7 mouse cellular contexts compared by ENCODE assay signal in the genomic region with DNA sequence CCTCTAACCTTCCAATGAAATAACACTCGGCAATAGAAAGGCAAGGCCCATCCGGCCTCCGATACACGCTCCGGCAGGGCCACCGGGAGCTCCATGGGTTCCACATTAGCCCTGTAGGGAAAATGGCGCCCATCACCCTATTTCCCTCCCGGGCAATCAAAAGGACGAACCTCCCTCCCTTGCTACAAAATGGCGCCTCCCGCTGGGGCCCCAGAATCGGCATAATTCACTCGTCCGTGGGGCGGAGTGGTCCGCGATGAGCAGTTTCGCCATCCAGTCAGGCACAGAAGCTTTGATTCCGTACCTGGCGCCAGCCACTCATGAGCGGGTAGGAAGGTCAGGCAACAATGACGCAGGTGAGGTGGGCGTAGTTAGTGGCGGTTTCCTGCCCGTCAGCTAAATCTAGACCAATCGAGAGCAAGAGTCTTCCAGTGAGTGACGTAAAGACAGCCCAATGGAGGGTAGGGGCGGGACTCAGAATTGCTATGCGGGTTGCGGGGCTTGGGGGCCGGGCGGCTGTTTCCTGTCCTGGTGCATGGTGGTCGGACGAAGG. TPM values are rescaled to one million over a fixed set of nuclear protein-coding genes. Genes with fewer than 3 reads are reported as not detected.
DNase-seq lines count a peak whose midpoint lies in the region; ATAC-seq lines count a peak whose summit lies in the region.

A gene (plus strand): TSS at position 19 of the 553 bp plus-strand sequence.

- no peaks in the 10 kb centered on the region for H3K9me3 ChIP-seq in intestine, embryonic 16.5 days (ENCODE audit: control insufficient read depth, low read length)
- H3K9me3 ChIP-seq in midbrain, embryonic 11.5 days (ENCODE audit: control insufficient read depth, low read length) = no peaks in the 10 kb centered on the region

- peak within 1 kb of the TSS; percentile 97 for H3K9ac ChIP-seq in intestine, embryonic 16.5 days (ENCODE audit: low read depth, low read length)
- peak within 1 kb of the TSS; percentile 99 for H3K9ac ChIP-seq in midbrain, embryonic 11.5 days (ENCODE audit: low read length)

- peak; percentile 97 for ATAC-seq in intestine, embryonic 16.5 days
- ATAC-seq in midbrain, embryonic 11.5 days (ENCODE audit: low FRiP score) = peak; percentile 98

- H3K4me2 ChIP-seq in intestine, embryonic 16.5 days (ENCODE audit: low read depth, low read length) = peak within 1 kb of the TSS; percentile 75
- peak within 1 kb of the TSS; percentile 53 for H3K4me2 ChIP-seq in midbrain, embryonic 11.5 days

- H3K4me1 ChIP-seq in intestine, embryonic 16.5 days (ENCODE audit: control insufficient read depth, insufficient read depth, low read length) = peaks cover 13% of the 10 kb centered on the region
- H3K4me1 ChIP-seq in midbrain, embryonic 11.5 days (ENCODE audit: control insufficient read depth, insufficient read depth, low read length) = no peaks in the 10 kb centered on the region

- DNase-seq in adrenal gland, adult 8-10 months = peak; percentile 100
- DNase-seq in embryo, embryonic 9.5 days (ENCODE audit: extremely low spot score) = peak; percentile 99
- peak; percentile 99 to 100 for DNase-seq in gastrocnemius, postnatal 4 days (ENCODE audit: low spot score in 2 of 2)
- peak; percentile 100 for DNase-seq in left cerebral cortex, postnatal 36 days (ENCODE audit: low spot score in 2 of 2)
- DNase-seq in midbrain, embryonic 11.5 days (ENCODE audit: low spot score, missing footprints) = peak; percentile 100
- DNase-seq in skeletal muscle tissue, adult 2 months (ENCODE audit: low read depth, low spot score) = peak; percentile 100

- peak within 1 kb of the TSS; percentile 100 for H3K27ac ChIP-seq in intestine, embryonic 16.5 days (ENCODE audit: low read length)
- H3K27ac ChIP-seq in midbrain, embryonic 11.5 days (ENCODE audit: low read depth, low read length) = peak within 1 kb of the TSS; percentile 100

- intact Hi-C loops in left cerebral cortex, postnatal 36 days (cut with DNase I) = loop anchor here (1.0 to 2.0 kb wide), 2 partner anchors 43 to 74 kb away; a partner anchor contains a TSS

- peak within 1 kb of the TSS; percentile 74 for H3K4me3 ChIP-seq in intestine, embryonic 16.5 days (ENCODE audit: low read length)
- peak within 1 kb of the TSS; percentile 77 for H3K4me3 ChIP-seq in midbrain, embryonic 11.5 days (ENCODE audit: low read depth, low read length)

- H3K27me3 ChIP-seq in intestine, embryonic 16.5 days (replicated peaks; ENCODE audit: control insufficient read depth, insufficient read depth, low read length) = no peaks in the 10 kb centered on the region
- no peaks in the 10 kb centered on the region for H3K27me3 ChIP-seq in midbrain, embryonic 11.5 days (ENCODE audit: control insufficient read depth, insufficient read depth, low read length)

- no peaks in the 10 kb centered on the region for H3K36me3 ChIP-seq in intestine, embryonic 16.5 days (ENCODE audit: control insufficient read depth, insufficient read depth, low read length)
- H3K36me3 ChIP-seq in midbrain, embryonic 11.5 days (ENCODE audit: control insufficient read depth, insufficient read depth, low read length) = no peaks in the 10 kb centered on the region; the same call in 1 of the 2 replicates

- under 1% methylated on average over 34 of the region's 34 CpGs for WGBS in intestine, embryonic 16.5 days
- WGBS in midbrain, embryonic 11.5 days = under 1% methylated on average over 34 of the region's 34 CpGs

RNA-seq across cellular contexts. Expression of the gene that starts here (rescaled TPM):
- 10 to 100 TPM; 13.3 to 17.8 (median 15.7) TPM for total RNA-seq in adrenal gland, adult 8-10 months (2022)
- total RNA-seq in gastrocnemius, postnatal 4 days (2021) = 10 to 100 TPM in 1 of 2 experiments, 1 to 10 TPM in 1; 6.8 to 10.1 TPM
- 15.0 and 15.5 TPM in 2 replicates for polyA plus RNA-seq in intestine, embryonic 16.5 days (2015; fragmentation: Nextera tagmentation; extraction: Ambion mirVana)
- 10 to 100 TPM in 1 of 2 experiments, 1 to 10 TPM in 1; 9.0 to 15.3 TPM for total RNA-seq in left cerebral cortex, postnatal 36 days (2021)
- polyA plus RNA-seq in midbrain, embryonic 11.5 days (2014; fragmentation: Nextera tagmentation; extraction: Ambion mirVana) = 32.4 and 32.5 TPM in 2 replicates

Comparison
In these comparisons a context has a peak if more than half of its experiments do, and no peak if none do; other contexts are left out.
1. Peak in every context shown above with its lines: DNase-seq, ATAC-seq, H3K4me3 ChIP-seq and H3K27ac ChIP-seq.